Mouse (Mus musculus): ENCODE results near the gene Lrrc36. TPM values are rescaled to one million over a fixed set of nuclear protein-coding genes. Genes with fewer than 3 reads are reported as not detected.

Lrrc36 gene
- total and polyA plus RNA-seq, 3 experiments = 0.19 to 0.34 (median 0.26) TPM

DNA sequence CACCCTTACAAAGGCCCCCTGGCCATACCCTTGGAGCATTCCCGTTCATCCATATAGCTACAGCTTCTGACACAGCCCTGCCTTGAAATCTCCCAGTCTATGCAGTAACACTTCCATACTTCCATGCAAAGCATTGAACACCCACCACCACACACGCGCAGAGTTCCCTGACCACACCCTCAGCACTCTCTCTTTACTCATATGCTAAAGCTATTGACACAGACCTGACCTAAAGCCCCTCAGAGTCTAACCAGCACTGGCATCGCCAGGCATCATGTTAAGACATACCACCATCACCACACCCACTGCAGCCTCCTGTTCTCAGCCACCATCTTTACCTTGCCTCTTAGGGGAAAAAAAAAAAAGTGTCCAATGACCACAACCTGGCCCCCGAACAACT is 56.9 kb downstream of the Lrrc36 start:
- Histone ChIP-seq H3K36me3 (replicated peaks in 1 of 2; ENCODE audit: control insufficient read depth in 1 of 2, insufficient read depth in 1 of 2, low read length in 1 of 2) (peaks cover 0 to 18% of the 10 kb centered on the region in 2 experiments), H3K27ac (ENCODE audit: insufficient read depth, low read depth) (no peak overlapping the region), H3K9ac (ENCODE audit: insufficient read depth, low read depth) (no peak overlapping the region), H3K4me3 (replicated peaks in 1 of 3; ENCODE audit: low read depth in 2 of 3, low read length in 2 of 3, poor library complexity in 1 of 3) (no peak overlapping the region), H3K4me2 (ENCODE audit: insufficient read depth, low read depth, poor library complexity, severe bottlenecking) (no peak overlapping the region), H3K4me1 (ENCODE audit: control insufficient read depth in 1 of 2, insufficient read depth in 2 of 2) (no peaks in the 10 kb centered on the region), H3K9me3 (replicated peaks; ENCODE audit: low read length) (no peaks in the 10 kb centered on the region), H3K79me2 (replicated peaks; ENCODE audit: control insufficient read depth, extremely low read depth, insufficient read depth, poor library complexity, severe bottlenecking) (no peaks in the 10 kb centered on the region), H3K27me3 (replicated peaks) (no peaks in the 10 kb centered on the region)
- no peak for DNase-seq (ENCODE audit: extremely low read depth)
- dilution Hi-C loops (cut with MboI; ENCODE audit: extremely low pct_ligation_motif_present, extremely low pct_unique_long_range_greater_than_20kb, low sequenced_read_pairs) (no loop called here), in situ Hi-C loops (cut with MboI; ENCODE audit: low pct_ligation_motif_present, low pct_unique_long_range_greater_than_20kb, low sequenced_read_pairs) (loop anchor here (5.0 to 10.0 kb wide), 2 partner anchors 33 to 105 kb away; no protein-coding TSS in a partner anchor)
- TF ChIP-seq ZKSCAN1 (IDR thresholded peaks at IDR 0.05; ENCODE audit: borderline replicate concordance, low read depth, low read length) (no peak), ZNF384 (IDR thresholded peaks at IDR 0.05; ENCODE audit: low read depth, low read length) (no peak; the same call in 1 of the 2 replicates), SMC3 (IDR thresholded peaks at IDR 0.05; ENCODE audit: low read depth, low read length) (no peak), JUN (IDR thresholded peaks at IDR 0.05; ENCODE audit: insufficient read depth, low read depth, low read length) (no peak)

DNA sequence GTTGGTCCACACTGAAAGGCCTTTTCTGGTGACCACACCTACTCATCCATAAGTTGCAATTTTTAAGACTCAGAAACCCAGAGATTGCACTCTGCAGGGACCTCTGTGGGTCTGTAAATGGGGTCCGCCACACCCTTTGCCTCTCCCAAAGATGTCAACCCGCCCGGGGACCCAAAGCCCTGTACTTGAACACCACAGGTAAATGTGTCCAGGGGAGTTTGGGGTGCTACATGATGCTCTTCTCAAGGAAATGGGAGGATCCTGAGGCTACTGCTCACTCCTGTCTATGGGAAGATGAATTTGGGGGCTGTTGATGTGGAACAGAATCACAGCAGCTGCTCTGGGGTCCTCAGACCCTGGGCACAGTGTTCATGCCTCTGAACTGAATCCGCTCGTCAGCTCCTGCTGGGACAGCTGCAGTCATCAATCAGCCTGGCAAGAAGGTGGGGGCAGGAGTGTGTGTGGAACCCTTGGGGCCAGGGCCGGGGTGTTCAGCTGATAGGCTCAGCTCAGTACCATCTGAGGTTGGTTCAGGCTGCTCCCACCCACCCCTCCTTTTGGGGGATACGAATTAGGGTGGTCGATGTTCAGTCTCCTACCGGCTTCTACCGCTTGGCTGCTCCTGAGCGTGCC is 57.4 kb downstream of the Lrrc36 start:
- peaks cover 0 to 21% of the 10 kb centered on the region in 2 experiments for H3K36me3 ChIP-seq (replicated peaks in 1 of 2; ENCODE audit: control insufficient read depth in 1 of 2, insufficient read depth in 1 of 2, low read length in 1 of 2)
- dilution Hi-C loops (cut with MboI; ENCODE audit: extremely low pct_ligation_motif_present, extremely low pct_unique_long_range_greater_than_20kb, low sequenced_read_pairs) (no loop called here), in situ Hi-C loops (cut with MboI; ENCODE audit: low pct_ligation_motif_present, low pct_unique_long_range_greater_than_20kb, low sequenced_read_pairs) (loop anchor here (5.0 to 10.0 kb wide), 2 partner anchors 33 to 106 kb away; no protein-coding TSS in a partner anchor)
- H3K9ac ChIP-seq (ENCODE audit: insufficient read depth, low read depth) = no peak overlapping the region
- H3K4me3 ChIP-seq (replicated peaks in 1 of 3; ENCODE audit: low read depth in 2 of 3, low read length in 2 of 3, poor library complexity in 1 of 3) = no peak overlapping the region
- no peak overlapping the region for H3K27ac ChIP-seq (ENCODE audit: insufficient read depth, low read depth)
- no peaks in the 10 kb centered on the region for H3K27me3 ChIP-seq (replicated peaks)
- H3K9me3 ChIP-seq (replicated peaks; ENCODE audit: low read length) = no peaks in the 10 kb centered on the region
- no peaks in the 10 kb centered on the region for H3K4me1 ChIP-seq (ENCODE audit: control insufficient read depth in 1 of 2, insufficient read depth in 2 of 2)
- no peaks in the 10 kb centered on the region for H3K79me2 ChIP-seq (replicated peaks; ENCODE audit: control insufficient read depth, extremely low read depth, insufficient read depth, poor library complexity, severe bottlenecking)
- no peak overlapping the region for H3K4me2 ChIP-seq (ENCODE audit: insufficient read depth, low read depth, poor library complexity, severe bottlenecking)
- TF ChIP-seq SIN3A (IDR thresholded peaks at IDR 0.05; ENCODE audit: low read length) (no peak), POLR2AphosphoS2 (IDR thresholded peaks at IDR 0.05; ENCODE audit: low read depth, low read length) (no peak), IRF4 (IDR thresholded peaks at IDR 0.05; ENCODE audit: low read depth, low read length) (no peak), ZKSCAN1 (IDR thresholded peaks at IDR 0.05; ENCODE audit: borderline replicate concordance, low read depth, low read length) (no peak), RAD21 (IDR thresholded peaks at IDR 0.05; ENCODE audit: low read depth, low read length) (no peak), USF2 (conservative IDR thresholded peaks at IDR 0.05; ENCODE audit: low read depth, low read length) (no peak), ETS1 (conservative IDR thresholded peaks at IDR 0.05; ENCODE audit: low read depth, low read length) (no peak), TBP (conservative IDR thresholded peaks at IDR 0.05; ENCODE audit: low read depth, low read length) (no peak), ZC3H11A (IDR thresholded peaks at IDR 0.05; ENCODE audit: low read depth, low read length) (no peak), MAFK (IDR thresholded peaks at IDR 0.05; ENCODE audit: insufficient replicate concordance, low read length) (no peak), KAT2A (IDR thresholded peaks at IDR 0.05; ENCODE audit: insufficient replicate concordance, low read length) (no peak), PAX5 (IDR thresholded peaks at IDR 0.05; ENCODE audit: low read length) (no peak), GABPA (IDR thresholded peaks at IDR 0.05; ENCODE audit: insufficient replicate concordance, low read depth, low read length) (no peak), BHLHE40 (IDR thresholded peaks at IDR 0.05; ENCODE audit: low read depth, low read length) (no peak), ZMIZ1 (IDR thresholded peaks at IDR 0.05; ENCODE audit: low read depth, low read length) (no peak), UBTF (IDR thresholded peaks at IDR 0.05; ENCODE audit: low read depth, low read length) (no peak), MEF2A (IDR thresholded peaks at IDR 0.05; ENCODE audit: borderline replicate concordance, low read depth, low read length) (no peak), MAZ (IDR thresholded peaks at IDR 0.05; ENCODE audit: low read depth, low read length) (no peak), EP300 (IDR thresholded peaks at IDR 0.05; ENCODE audit: low read length) (no peak), CHD1 (IDR thresholded peaks at IDR 0.05; ENCODE audit: low read depth, low read length) (no peak)
- no peak for DNase-seq (ENCODE audit: extremely low read depth)
